Mouse (Mus musculus) liver, adult 2 months (tissue): ENCODE data around the gene Lsm3. TPM values are rescaled to one million over a fixed set of nuclear protein-coding genes. Genes with fewer than 3 reads are reported as not detected.
A peak's percentile ranks its signal among the peaks of the same experiment; 100 is the strongest.

Experiments used
- DNase-seq: peaks from one replicate; pipeline ENCODE4 v3.0.0-alpha.2; 2011; ENCODE audit warnings: low read depth, low spot score; ENCODE audit errors: extremely low read depth
- H3K27ac ChIP-seq: fragments of 200-500 bp; replicated peaks from 2 replicates; pipeline ENCODE4 v1.5.1; 2012; ENCODE audit warnings: low read depth, mild to moderate bottlenecking, control low read depth, inconsistent platforms, low read length; ENCODE audit not compliant: insufficient read depth
- H3K27me3 ChIP-seq: fragments of 200-500 bp; 2 replicates; pipeline ENCODE4 v1.6.1; 2012; ENCODE audit warnings: mild to moderate bottlenecking, moderate library complexity, low read length, inconsistent platforms; ENCODE audit not compliant: control insufficient read depth, insufficient read depth
- H3K36me3 ChIP-seq: fragments of 200-500 bp; 2 replicates; pipeline ENCODE4 v1.6.1; 2012; ENCODE audit warnings: low read length, inconsistent platforms; ENCODE audit not compliant: control insufficient read depth, insufficient read depth
- H3K4me1 ChIP-seq: fragments of 200-500 bp; 2 replicates; pipeline ENCODE4 v1.6.1; 2011; ENCODE audit warnings: low read length; ENCODE audit not compliant: control insufficient read depth, insufficient read depth
- H3K4me3 ChIP-seq: fragments of 200-500 bp; 2 replicates; pipeline ENCODE4 v1.5.1; 2011; ENCODE audit warnings: low read depth, mild to moderate bottlenecking, control low read depth, low read length, moderate library complexity; ENCODE audit not compliant: insufficient read depth
- H3K79me2 ChIP-seq: fragments of 200-500 bp; 2 replicates; pipeline ENCODE4 v1.6.1; 2012; ENCODE audit warnings: inconsistent platforms, mild to moderate bottlenecking, low read length, moderate library complexity; ENCODE audit not compliant: control insufficient read depth, insufficient read depth
- H3K9ac ChIP-seq: fragments of 200-500 bp; 2 replicates; pipeline ENCODE4 v1.6.1; 2012; ENCODE audit warnings: low read depth, mild to moderate bottlenecking, control low read depth, inconsistent platforms, low read length
- CTCF ChIP-seq: fragments of 200-500 bp; IDR thresholded peaks from 2 replicates; pipeline ENCODE4 v1.5.1; 2011; ENCODE audit warnings: low read depth, low read length, control low read depth
- POLR2A ChIP-seq: fragments of 200-500 bp; IDR thresholded peaks from 2 replicates; pipeline ENCODE4 v1.6.1; 2011; ENCODE audit warnings: low read length, control low read depth; ENCODE audit not compliant: insufficient read depth; ENCODE audit errors: extremely low read depth
- WGBS: fragments of 180-500 bp; shearing (Covaris S2); methylation state at CpG from one replicate; pipeline ENCODE4 v1.1.7; 2018; 5-methylcytosine and 5-hydroxymethylcytosine counted together
- polyA plus RNA-seq: library from polyadenylated mRNA; depleted of rRNA; stranded (reverse); fragments of >200 nt; gene quantifications from 2 replicates; pipeline ENCODE4 v1.2.3, GENCODE M21; 2012
- total RNA-seq: library from RNA; depleted of rRNA; stranded (reverse); fragments of >200 nt; gene quantifications from 2 replicates; pipeline ENCODE4 v1.2.3, GENCODE M21; 2014

Lsm3 gene
- total and polyA plus RNA-seq, 2 experiments, result 3.5 to 19.6 TPM

DNA sequence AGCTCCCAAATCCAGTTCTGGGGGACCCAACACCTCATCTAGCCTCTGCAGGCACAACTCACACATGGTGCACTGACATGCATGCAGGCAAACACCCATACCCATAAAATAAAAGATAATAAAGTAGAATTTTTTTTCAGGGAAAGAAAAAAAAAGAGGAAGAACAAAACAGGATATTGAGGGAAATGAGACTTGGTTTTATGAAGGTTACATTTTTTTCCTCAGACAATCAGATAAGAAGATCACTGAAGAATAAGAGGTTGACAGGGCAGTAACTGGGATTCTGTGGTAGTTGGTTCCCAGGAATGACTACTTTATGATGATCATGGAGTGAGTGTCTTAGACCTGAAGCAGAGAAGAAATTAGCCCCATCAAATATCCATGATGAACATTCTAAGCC is 1.6 kb upstream of the Lsm3 start:
- no peak for TF ChIP-seq POLR2A
- TF ChIP-seq CTCF, result no peak
- Histone ChIP-seq H3K4me1 (peaks cover 7% of the 10 kb centered on the region), H3K27me3 (no peaks in the 10 kb centered on the region), H3K27ac (no peak overlapping the region), H3K9ac (no peak overlapping the region), H3K79me2 (no peaks in the 10 kb centered on the region; the same call in 1 of the 2 replicates), H3K36me3 (peaks cover 4% of the 10 kb centered on the region; the same call in 1 of the 2 replicates), H3K4me3 (no peak overlapping the region)
- DNase-seq, result no peak

GRCm38 (mm10) chr6:91514737-91515362 is 878 bp upstream of the Lsm3 start:
- peak overlapping the region; percentile 40 for H3K27ac ChIP-seq
- peak overlapping the region; percentile 71 for H3K4me3 ChIP-seq
- H3K36me3 ChIP-seq, result peaks cover 8% of the 10 kb centered on the region; the same call in 1 of the 2 replicates
- 30% methylated on average over 10 of the region's 10 CpGs for WGBS
- TF ChIP-seq POLR2A (no peak), CTCF (no peak)
- H3K9ac ChIP-seq, result peak overlapping the region; percentile 75
- H3K79me2 ChIP-seq, result no peaks in the 10 kb centered on the region; the same call in 1 of the 2 replicates
- peaks cover 7% of the 10 kb centered on the region for H3K4me1 ChIP-seq
- DNase-seq, result peak; percentile 30
- H3K27me3 ChIP-seq, result no peaks in the 10 kb centered on the region

DNA sequence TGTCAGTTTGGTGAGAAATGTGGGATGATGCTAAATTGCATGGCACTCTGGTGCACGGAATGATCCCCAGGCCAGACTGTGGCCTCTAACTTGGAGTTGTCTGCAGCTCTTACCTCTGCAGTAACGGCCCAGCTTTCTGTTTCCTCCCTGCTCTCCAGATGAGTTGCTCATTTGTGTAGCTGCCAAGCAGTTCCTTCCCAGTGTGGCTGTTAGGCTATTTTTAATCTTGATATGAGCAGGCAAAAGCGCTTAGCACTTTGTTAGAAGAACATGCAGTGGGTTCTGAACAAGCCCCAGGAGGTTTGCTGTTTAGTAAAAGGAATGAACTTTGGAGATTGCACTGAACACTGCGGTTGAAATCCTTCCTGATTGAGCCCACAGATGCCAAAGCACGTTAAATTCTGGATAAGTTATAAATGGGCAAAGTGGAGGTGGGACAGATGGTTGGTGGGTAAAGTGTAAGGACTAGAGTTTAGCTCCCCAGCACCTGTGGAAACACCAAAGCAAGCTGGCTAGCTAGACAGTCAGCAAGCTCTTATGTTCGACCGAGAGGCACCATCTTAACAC is 2.8 kb downstream of the Lsm3 start:
- no peaks in the 10 kb centered on the region for H3K27me3 ChIP-seq
- H3K4me3 ChIP-seq, result no peak overlapping the region
- no peak overlapping the region for H3K27ac ChIP-seq
- peaks cover 7% of the 10 kb centered on the region for H3K4me1 ChIP-seq
- H3K79me2 ChIP-seq, result no peaks in the 10 kb centered on the region; the same call in 1 of the 2 replicates
- H3K36me3 ChIP-seq, result peaks cover 19% of the 10 kb centered on the region; the same call in 1 of the 2 replicates
- 91% methylated on average over 7 of the region's 7 CpGs for WGBS
- TF ChIP-seq CTCF (no peak), POLR2A (no peak)
- H3K9ac ChIP-seq, result no peak overlapping the region
- no peak for DNase-seq

- DNase-seq, result no peak
- Histone ChIP-seq H3K36me3 (peaks cover 19% of the 10 kb centered on the region; the same call in 1 of the 2 replicates), H3K79me2 (no peaks in the 10 kb centered on the region), H3K4me3 (no peak overlapping the region), H3K4me1 (no peaks in the 10 kb centered on the region), H3K9ac (no peak overlapping the region), H3K27ac (no peak overlapping the region), H3K27me3 (no peaks in the 10 kb centered on the region)
- TF ChIP-seq POLR2A, result no peak
- no peak for TF ChIP-seq CTCF
- 98% methylated on average over 5 of the region's 5 CpGs for WGBS
These were observed 7.1 kb downstream of the Lsm3 start for GRCm38 (mm10) chr6:91522816-91523215.

GRCm38 (mm10) chr6:91525544-91525943 is 9.8 kb downstream of the Lsm3 start:
- Histone ChIP-seq H3K36me3 (peaks cover 7% of the 10 kb centered on the region; the same call in 1 of the 2 replicates), H3K27me3 (no peaks in the 10 kb centered on the region), H3K9ac (no peak overlapping the region), H3K4me1 (no peaks in the 10 kb centered on the region), H3K79me2 (no peaks in the 10 kb centered on the region), H3K27ac (no peak overlapping the region), H3K4me3 (no peak overlapping the region)
- no peak for DNase-seq
- no peak for TF ChIP-seq CTCF
- TF ChIP-seq POLR2A, result no peak
- WGBS, result 80% methylated on average over 4 of the region's 4 CpGs

- H3K27ac ChIP-seq, result no peak overlapping the region
- H3K36me3 ChIP-seq, result no peaks in the 10 kb centered on the region
- H3K4me3 ChIP-seq, result no peak overlapping the region
- H3K4me1 ChIP-seq, result no peaks in the 10 kb centered on the region
- TF ChIP-seq CTCF (peak; percentile 47), POLR2A (no peak)
- H3K9ac ChIP-seq, result no peak overlapping the region
- DNase-seq, result peak; percentile 57
- H3K79me2 ChIP-seq, result no peaks in the 10 kb centered on the region
- WGBS, result 35% methylated on average over 5 of the region's 5 CpGs
- H3K27me3 ChIP-seq, result no peaks in the 10 kb centered on the region
These were observed 11.6 kb downstream of the Lsm3 start for GRCm38 (mm10) chr6:91527227-91527860.
